Mouse (Mus musculus): ENCODE results near the gene Dlx6. TPM values are rescaled to one million over a fixed set of nuclear protein-coding genes. Genes with fewer than 3 reads are reported as not detected.

The Dlx6 gene
- polyA plus RNA-seq, 1 experiment from 2014 or later = not detected

- Histone ChIP-seq H3K9ac (ENCODE audit: low read length) (no peak overlapping the region), H3K36me3 (ENCODE audit: control insufficient read depth, insufficient read depth, low read length) (no peaks in the 10 kb centered on the region), H3K4me1 (replicated peaks; ENCODE audit: control insufficient read depth, insufficient read depth) (no peaks in the 10 kb centered on the region; the same call in 1 of the 2 replicates), H3K9me3 (ENCODE audit: control insufficient read depth, low read length) (no peaks in the 10 kb centered on the region), H3K27me3 (ENCODE audit: control insufficient read depth, insufficient read depth, low read length) (peaks cover 33% of the 10 kb centered on the region; the same call in 1 of the 2 replicates), H3K4me3 (ENCODE audit: low read depth, low read length) (no peak overlapping the region), H3K4me2 (replicated peaks; ENCODE audit: low read depth) (no peak overlapping the region), H3K27ac (replicated peaks) (no peak overlapping the region)
- TF ChIP-seq CTCF (IDR thresholded peaks at IDR 0.05; ENCODE audit: low read depth) = no peak
- DNase-seq (ENCODE audit: low spot score) = no peak
- no peak for ATAC-seq (ENCODE audit: low FRiP score, low TSS enrichment)
- WGBS = 8% methylated on average over 9 of the region's 9 CpGs
Observed at GRCm38 (mm10) chr6:6867031-6867430, 3.9 kb downstream of the Dlx6 start.

- Histone ChIP-seq H3K36me3 (ENCODE audit: control insufficient read depth, insufficient read depth, low read length) (no peaks in the 10 kb centered on the region), H3K4me2 (replicated peaks; ENCODE audit: low read depth) (no peak overlapping the region), H3K27me3 (ENCODE audit: control insufficient read depth, insufficient read depth, low read length) (peaks cover 21% of the 10 kb centered on the region), H3K4me3 (ENCODE audit: low read depth, low read length) (no peak overlapping the region), H3K27ac (replicated peaks) (no peak overlapping the region), H3K4me1 (replicated peaks; ENCODE audit: control insufficient read depth, insufficient read depth) (no peaks in the 10 kb centered on the region), H3K9ac (ENCODE audit: low read length) (no peak overlapping the region), H3K9me3 (ENCODE audit: control insufficient read depth, low read length) (no peaks in the 10 kb centered on the region)
- 8% methylated on average over 13 of the region's 13 CpGs for WGBS
- ATAC-seq (ENCODE audit: low FRiP score, low TSS enrichment) (no peak), DNase-seq (ENCODE audit: low spot score) (no peak)
- TF ChIP-seq EP300 (optimal IDR thresholded peaks at IDR 0.05) (no peak), CTCF (IDR thresholded peaks at IDR 0.05; ENCODE audit: low read depth) (no peak)
Observed at GRCm38 (mm10) chr6:6869041-6869685, 6.0 kb downstream of the Dlx6 start.

DNA sequence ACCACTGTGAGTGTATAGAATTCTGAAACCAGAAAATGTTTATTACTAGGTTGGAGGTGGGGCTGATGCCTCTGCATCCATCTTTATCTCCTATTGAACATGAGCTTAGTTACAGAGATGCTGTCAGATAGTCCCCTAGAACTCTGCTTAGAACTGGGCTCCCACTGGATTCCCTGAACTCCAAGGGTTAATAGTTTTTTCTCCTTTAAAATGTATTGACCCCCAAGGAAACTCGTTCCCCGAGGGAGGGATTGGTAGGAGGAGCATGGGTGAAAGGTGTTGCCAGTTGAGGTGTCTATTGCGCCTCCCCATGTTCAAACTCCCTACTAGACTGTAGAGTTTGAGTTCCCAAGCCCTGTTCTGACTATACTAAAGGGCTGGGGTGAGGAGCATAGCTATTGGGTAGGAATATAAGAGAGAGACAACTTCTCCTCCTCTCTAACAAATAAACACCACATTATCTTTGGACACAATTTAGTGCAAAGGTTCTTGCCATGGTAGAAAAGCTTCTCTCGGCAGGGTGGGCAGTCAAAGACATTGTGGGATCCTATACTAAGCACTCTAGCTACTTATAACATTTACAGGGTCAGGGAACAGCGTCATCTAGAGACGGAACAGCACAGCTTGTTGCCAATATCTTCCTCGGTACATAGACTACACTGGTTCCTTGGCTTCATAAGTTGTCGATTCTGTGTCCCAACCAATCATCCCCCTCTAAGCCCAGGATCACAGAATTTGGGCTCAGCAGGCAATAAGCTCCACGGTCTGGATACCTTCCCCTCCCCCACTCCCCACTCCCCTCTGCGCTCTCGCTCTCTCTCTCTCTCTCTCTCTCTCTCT is 7.0 kb downstream of the Dlx6 start:
- Histone ChIP-seq H3K36me3 (ENCODE audit: control insufficient read depth, insufficient read depth, low read length) (no peaks in the 10 kb centered on the region), H3K27me3 (ENCODE audit: control insufficient read depth, insufficient read depth, low read length) (peaks cover 25% of the 10 kb centered on the region), H3K9ac (ENCODE audit: low read length) (no peak overlapping the region), H3K27ac (replicated peaks) (no peak overlapping the region), H3K9me3 (ENCODE audit: control insufficient read depth, low read length) (no peaks in the 10 kb centered on the region), H3K4me3 (ENCODE audit: low read depth, low read length) (no peak overlapping the region), H3K4me1 (replicated peaks; ENCODE audit: control insufficient read depth, insufficient read depth) (no peaks in the 10 kb centered on the region), H3K4me2 (replicated peaks; ENCODE audit: low read depth) (no peak overlapping the region)
- TF ChIP-seq CTCF (IDR thresholded peaks at IDR 0.05; ENCODE audit: low read depth) (peak; percentile 32), EP300 (optimal IDR thresholded peaks at IDR 0.05) (no peak)
- ATAC-seq (ENCODE audit: low FRiP score, low TSS enrichment) (no peak), DNase-seq (ENCODE audit: low spot score) (no peak)
- under 1% methylated on average over 11 of the region's 11 CpGs for WGBS

DNA sequence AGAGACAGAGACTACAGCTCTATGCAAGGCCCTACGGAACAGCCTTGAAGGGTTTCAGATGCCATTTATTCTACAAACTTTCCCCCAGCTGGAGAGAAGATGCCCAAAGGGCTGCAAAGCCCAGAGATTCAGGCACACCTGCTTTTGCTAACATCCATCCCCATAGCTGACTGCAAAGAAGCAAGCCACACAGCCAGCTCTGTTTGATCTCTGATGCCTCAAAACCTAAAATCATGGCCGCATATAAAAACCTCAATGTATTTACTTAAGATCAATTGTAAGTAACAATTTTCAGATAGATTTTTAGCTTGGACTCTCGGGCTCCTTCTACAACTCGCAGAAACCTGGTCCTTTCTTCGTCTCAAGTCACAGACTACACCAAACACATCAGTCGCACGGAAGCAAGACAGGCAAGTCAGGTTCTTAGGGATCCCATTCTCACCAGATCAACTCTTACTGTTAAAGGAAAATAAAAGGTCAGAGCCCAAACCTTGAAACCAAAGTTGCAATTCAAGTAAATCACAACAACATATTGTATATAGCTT is 7.8 kb downstream of the Dlx6 start:
- no peak overlapping the region for H3K4me2 ChIP-seq (replicated peaks; ENCODE audit: low read depth)
- H3K27me3 ChIP-seq (ENCODE audit: control insufficient read depth, insufficient read depth, low read length) = peaks cover 25% of the 10 kb centered on the region
- H3K9ac ChIP-seq (ENCODE audit: low read length) = no peak overlapping the region
- no peak for ATAC-seq (ENCODE audit: low FRiP score, low TSS enrichment)
- TF ChIP-seq CTCF (IDR thresholded peaks at IDR 0.05; ENCODE audit: low read depth) (no peak), EP300 (optimal IDR thresholded peaks at IDR 0.05) (no peak)
- WGBS = 5% methylated on average over 7 of the region's 7 CpGs
- H3K9me3 ChIP-seq (ENCODE audit: control insufficient read depth, low read length) = no peaks in the 10 kb centered on the region
- H3K4me1 ChIP-seq (replicated peaks; ENCODE audit: control insufficient read depth, insufficient read depth) = no peaks in the 10 kb centered on the region
- H3K36me3 ChIP-seq (ENCODE audit: control insufficient read depth, insufficient read depth, low read length) = no peaks in the 10 kb centered on the region
- no peak for DNase-seq (ENCODE audit: low spot score)
- no peak overlapping the region for H3K4me3 ChIP-seq (ENCODE audit: low read depth, low read length)
- H3K27ac ChIP-seq (replicated peaks) = no peak overlapping the region

DNA sequence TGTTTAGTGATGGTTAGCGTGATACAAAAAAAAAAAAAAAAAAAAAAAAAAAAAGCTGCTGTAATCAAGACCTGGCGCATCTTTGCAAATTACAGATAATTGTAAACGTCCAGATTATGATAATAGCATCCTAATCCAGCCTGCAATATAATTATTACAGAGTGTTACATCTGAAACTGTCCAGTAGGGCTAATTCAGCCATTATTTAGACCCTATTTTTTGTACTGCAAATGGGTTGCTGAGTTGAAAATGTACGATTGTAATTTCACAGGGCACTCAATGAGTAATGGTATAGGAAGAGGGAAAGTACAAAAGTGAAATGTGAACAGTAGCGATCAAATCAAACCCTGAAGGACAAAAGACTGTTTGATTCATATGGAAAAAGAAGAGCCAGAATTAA is 8.6 kb downstream of the Dlx6 start:
- Histone ChIP-seq H3K27ac (replicated peaks) (no peak overlapping the region), H3K27me3 (ENCODE audit: control insufficient read depth, insufficient read depth, low read length) (peaks cover 23% of the 10 kb centered on the region), H3K4me1 (replicated peaks; ENCODE audit: control insufficient read depth, insufficient read depth) (no peaks in the 10 kb centered on the region), H3K9me3 (ENCODE audit: control insufficient read depth, low read length) (no peaks in the 10 kb centered on the region), H3K9ac (ENCODE audit: low read length) (no peak overlapping the region), H3K4me3 (ENCODE audit: low read depth, low read length) (no peak overlapping the region), H3K36me3 (ENCODE audit: control insufficient read depth, insufficient read depth, low read length) (no peaks in the 10 kb centered on the region), H3K4me2 (replicated peaks; ENCODE audit: low read depth) (no peak overlapping the region)
- no peak for TF ChIP-seq CTCF (IDR thresholded peaks at IDR 0.05; ENCODE audit: low read depth)
- TF ChIP-seq EP300 (optimal IDR thresholded peaks at IDR 0.05) = no peak
- no peak for DNase-seq (ENCODE audit: low spot score)
- WGBS = 9% methylated on average over 5 of the region's 5 CpGs
- no peak for ATAC-seq (ENCODE audit: low FRiP score, low TSS enrichment)

- WGBS = 7% methylated on average over 5 of the region's 5 CpGs
- TF ChIP-seq EP300 (optimal IDR thresholded peaks at IDR 0.05) = no peak
- TF ChIP-seq CTCF (IDR thresholded peaks at IDR 0.05; ENCODE audit: low read depth) = no peak
- no peaks in the 10 kb centered on the region for H3K4me1 ChIP-seq (replicated peaks; ENCODE audit: control insufficient read depth, insufficient read depth)
- no peak overlapping the region for H3K4me2 ChIP-seq (replicated peaks; ENCODE audit: low read depth)
- H3K4me3 ChIP-seq (ENCODE audit: low read depth, low read length) = no peak overlapping the region
- no peak overlapping the region for H3K9ac ChIP-seq (ENCODE audit: low read length)
- H3K36me3 ChIP-seq (ENCODE audit: control insufficient read depth, insufficient read depth, low read length) = no peaks in the 10 kb centered on the region
- no peak for ATAC-seq (ENCODE audit: low FRiP score, low TSS enrichment)
- H3K27ac ChIP-seq (replicated peaks) = no peak overlapping the region
- peaks cover 20% of the 10 kb centered on the region for H3K27me3 ChIP-seq (ENCODE audit: control insufficient read depth, insufficient read depth, low read length)
- DNase-seq (ENCODE audit: low spot score) = no peak
- H3K9me3 ChIP-seq (ENCODE audit: control insufficient read depth, low read length) = no peaks in the 10 kb centered on the region
Observed at GRCm38 (mm10) chr6:6872873-6873272, 9.7 kb downstream of the Dlx6 start.

All from stomach, postnatal 0 days (tissue).